Mouse (Mus musculus) liver, embryonic 13.5 days (tissue): ENCODE data around the gene Sgsm2. TPM values are rescaled to one million over a fixed set of nuclear protein-coding genes. Genes with fewer than 3 reads are reported as not detected.

Experiments used
- ATAC-seq: fragments of 200-750 bp; cut with Nextera tagmentation; 2 replicates; pipeline ENCODE4 v1.8.0; 2017; ENCODE audit warnings: low read depth, mild to moderate bottlenecking, moderate number of reproducible peaks, moderate library complexity
- DNase-seq: peaks from one replicate; pipeline ENCODE4 v3.0.0; 2022
- H3K27ac ChIP-seq: fragments of 300-500 bp; sonication (generic); 2 replicates; pipeline ENCODE4 v1.5.1; 2015; ENCODE audit warnings: moderate library complexity, mild to moderate bottlenecking, inconsistent platforms
- H3K27me3 ChIP-seq: fragments of 300-500 bp; sonication (generic); 2 replicates; pipeline ENCODE4 v1.6.1; 2015; ENCODE audit warnings: mild to moderate bottlenecking, inconsistent platforms
- H3K36me3 ChIP-seq: fragments of 300-500 bp; sonication (generic); 2 replicates; pipeline ENCODE4 v1.6.1; 2015; ENCODE audit warnings: mild to moderate bottlenecking, inconsistent platforms
- H3K4me1 ChIP-seq: fragments of 300-500 bp; sonication (generic); replicated peaks from 2 replicates; pipeline ENCODE4 v1.6.1; 2015; ENCODE audit warnings: inconsistent platforms
- H3K4me2 ChIP-seq: fragments of 300-500 bp; sonication (generic); 2 replicates; pipeline ENCODE4 v1.6.1; 2015; ENCODE audit warnings: inconsistent platforms, mild to moderate bottlenecking, moderate library complexity
- H3K4me3 ChIP-seq: fragments of 300-500 bp; sonication (generic); replicated peaks from 2 replicates; pipeline ENCODE4 v1.5.1; 2015; ENCODE audit warnings: mild to moderate bottlenecking, inconsistent platforms
- H3K9ac ChIP-seq: fragments of 300-500 bp; sonication (generic); 2 replicates; pipeline ENCODE4 v1.6.1; 2015; ENCODE audit warnings: mild to moderate bottlenecking, inconsistent platforms
- H3K9me3 ChIP-seq: fragments of 300-500 bp; sonication (generic); replicated peaks from 2 replicates; pipeline ENCODE4 v1.6.1; 2016; ENCODE audit warnings: inconsistent platforms
- WGBS: fragments of 180-500 bp; shearing (Covaris S2); methylation state at CpG from one replicate; pipeline ENCODE4 v1.1.7; 2015; ENCODE audit not compliant: insufficient replicate concordance; 5-methylcytosine and 5-hydroxymethylcytosine counted together
- microRNA-seq: library from miRNA; unstranded; fragments of <30 nt; microRNA quantifications from one replicate; pipeline ENCODE4, GENCODE M21; 2016
- polyA plus RNA-seq: library from polyadenylated mRNA; unstranded; fragments of >200 nt; fragmentation: Nextera tagmentation; extraction: Ambion mirVana; gene quantifications from 2 replicates; pipeline ENCODE4 v1.2.1, GENCODE M21; 2015

Sgsm2 gene
- polyA plus RNA-seq, 1 experiment from 2014 or later = 1.2 TPM

DNA sequence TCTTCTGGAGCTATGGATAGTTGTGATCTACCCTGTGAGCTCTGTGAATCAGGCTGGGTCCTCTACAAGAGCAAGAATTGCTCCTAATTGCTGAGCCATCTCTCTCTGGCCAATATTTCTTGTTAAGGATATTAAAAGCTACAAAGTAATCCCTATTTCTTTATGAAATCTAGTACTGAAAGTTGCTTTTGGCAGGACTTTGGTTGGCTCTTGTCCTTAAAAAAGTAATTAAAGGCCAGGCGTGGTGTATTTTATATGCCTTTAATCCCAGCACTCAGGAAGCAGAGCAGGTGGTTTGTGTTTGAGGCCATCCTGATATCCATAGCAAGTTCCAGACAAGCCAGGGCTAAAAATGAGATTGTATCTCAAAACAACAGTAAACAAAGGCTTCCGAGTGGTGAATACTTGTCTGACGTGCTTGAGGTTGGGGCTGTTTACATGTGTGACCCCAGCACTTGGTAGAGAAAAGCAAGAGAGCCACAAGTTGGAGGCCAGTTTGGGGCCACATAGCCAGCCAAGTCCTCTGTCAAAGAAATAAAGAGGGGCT is 92.7 kb downstream of the Sgsm2 start:
- no peak for DNase-seq
- H3K4me2 ChIP-seq = no peak overlapping the region
- ATAC-seq = no peak
- H3K9me3 ChIP-seq = no peaks in the 10 kb centered on the region
- H3K36me3 ChIP-seq = peaks cover 67% of the 10 kb centered on the region
- WGBS = 86% methylated on average over 3 of the region's 3 CpGs
- no peak overlapping the region for H3K27ac ChIP-seq
- no peak overlapping the region for H3K4me3 ChIP-seq
- H3K4me1 ChIP-seq = no peaks in the 10 kb centered on the region
- no peak overlapping the region for H3K9ac ChIP-seq
- no peaks in the 10 kb centered on the region for H3K27me3 ChIP-seq

DNA sequence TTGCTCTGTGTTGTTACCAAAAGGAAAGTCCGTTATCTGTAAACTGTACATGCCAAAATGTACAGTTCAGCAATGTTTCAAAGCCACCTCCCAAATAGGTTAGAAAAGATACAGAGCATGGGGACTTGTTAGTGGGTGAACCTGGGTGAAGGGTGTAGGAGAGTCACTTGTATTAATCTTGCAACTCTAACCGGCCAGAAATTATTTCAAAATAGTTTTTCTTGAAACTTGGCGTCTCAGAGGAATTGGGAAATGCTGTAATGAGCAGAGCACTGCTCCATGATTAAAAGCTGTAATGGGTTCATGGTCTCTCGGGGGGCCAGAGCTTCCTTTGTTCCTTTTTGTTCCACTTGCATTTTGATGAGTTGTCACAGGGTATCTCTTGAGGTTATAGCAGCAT is 96.2 kb downstream of the Sgsm2 start:
- 73% methylated on average over 4 of the region's 4 CpGs for WGBS
- DNase-seq (no peak), ATAC-seq (no peak)
- H3K4me1 ChIP-seq = no peaks in the 10 kb centered on the region
- H3K27ac ChIP-seq = no peak overlapping the region
- no peak overlapping the region for H3K4me2 ChIP-seq
- H3K4me3 ChIP-seq = no peak overlapping the region
- no peak overlapping the region for H3K9ac ChIP-seq
- no peaks in the 10 kb centered on the region for H3K27me3 ChIP-seq
- H3K9me3 ChIP-seq = no peaks in the 10 kb centered on the region
- peaks cover 62% of the 10 kb centered on the region for H3K36me3 ChIP-seq

Small RNA genes lying within 50 kb of the gene (microRNA-seq; reads per million reads assigned to microRNA genes)
- gene Mir6926 = 0.88 reads per million

Other genes with a start within 250 kb of the Sgsm2 start
- gene Cluh, start 247.6 kb downstream of the Sgsm2 start, polyA plus RNA-seq = 24.6 and 32.2 TPM in 2 replicates
- gene Pafah1b1, start 172.4 kb downstream of the Sgsm2 start, polyA plus RNA-seq = 38.9 and 49.9 TPM in 2 replicates
- 34.8 and 40.3 TPM in 2 replicates for gene Mettl16, start 126.2 kb downstream of the Sgsm2 start, polyA plus RNA-seq
- gene Mnt, start 66.1 kb downstream of the Sgsm2 start, polyA plus RNA-seq = 1.3 and 1.5 TPM in 2 replicates
- gene Tsr1, start 1.0 kb upstream of the Sgsm2 start, polyA plus RNA-seq = 32.6 and 39.1 TPM in 2 replicates
- gene Smg6, start 28.8 kb upstream of the Sgsm2 start, polyA plus RNA-seq = 4.4 and 5.5 TPM in 2 replicates
- gene Srr, start 28.9 kb upstream of the Sgsm2 start, polyA plus RNA-seq = 3.9 and 5.1 TPM in 2 replicates